Mouse (Mus musculus): ENCODE data around the gene Ccrl2. TPM values are rescaled to one million over a fixed set of nuclear protein-coding genes. Genes with fewer than 3 reads are reported as not detected.
A peak's percentile ranks its signal among the peaks of the same experiment; 100 is the strongest.

Ccrl2 gene
- total and polyA plus RNA-seq, 3 experiments = 0.19 to 0.75 TPM; not detected in 1

DNA sequence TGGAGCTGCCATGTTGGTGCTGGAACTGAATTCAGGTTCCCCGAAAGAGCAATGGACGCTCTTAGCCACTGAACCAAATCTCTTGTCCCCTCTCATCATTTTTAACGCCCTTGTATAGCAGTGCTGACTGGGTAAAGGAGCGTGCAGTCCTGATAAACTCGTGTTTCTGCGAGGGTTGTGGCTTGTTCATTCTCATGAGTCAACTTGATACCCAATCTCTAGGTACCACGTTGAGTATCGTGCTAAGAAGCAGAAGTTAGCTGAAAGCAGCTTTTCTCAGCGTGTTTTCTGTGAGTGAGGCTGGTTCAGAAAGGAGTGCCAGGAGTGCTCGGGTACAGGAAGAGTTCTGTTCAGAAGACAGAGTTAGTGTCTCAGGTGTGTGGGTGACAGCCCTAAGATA is 30.5 kb downstream of the Ccrl2 start:
- TF ChIP-seq KAT2A (conservative IDR thresholded peaks at IDR 0.05; ENCODE audit: low read depth, low read length) = no peak
- no peak for TF ChIP-seq ZC3H11A (IDR thresholded peaks at IDR 0.05; ENCODE audit: low read depth, low read length)
- no peak for TF ChIP-seq POLR2AphosphoS5 (IDR thresholded peaks at IDR 0.05; ENCODE audit: borderline replicate concordance, low read depth, low read length)
- no peak for TF ChIP-seq GABPA (IDR thresholded peaks at IDR 0.05; ENCODE audit: low read depth, low read length)
- TF ChIP-seq MYC (IDR thresholded peaks at IDR 0.05; ENCODE audit: low read depth, low read length) = 0 out of 2 replicates have a peak, but pooled peaks have one; percentile 30
- TF ChIP-seq POLR2A (IDR thresholded peaks at IDR 0.05; ENCODE audit: control insufficient read depth in 1 of 2, insufficient read depth in 1 of 2, low read depth in 1 of 2, low read length in 2 of 2, poor library complexity in 1 of 2) = no peak
- no peak for TF ChIP-seq BHLHE40 (IDR thresholded peaks at IDR 0.05; ENCODE audit: borderline replicate concordance, low read depth, low read length)
- peak; percentile 18 to 20; a peak in 2 of 4 replicates for TF ChIP-seq EP300 (IDR thresholded peaks at IDR 0.05; ENCODE audit: low read depth in 1 of 2, low read length in 2 of 2)
- no peak for TF ChIP-seq CTCF (IDR thresholded peaks at IDR 0.05 in 2 of 3, conservative IDR thresholded peaks at IDR 0.05 in 1 of 3; ENCODE audit: control insufficient read depth in 1 of 3, insufficient read depth in 1 of 3, low read depth in 2 of 3, low read length in 3 of 3, poor library complexity in 1 of 3, severe bottlenecking in 1 of 3)
- peak; percentile 30 for TF ChIP-seq TAL1 (IDR thresholded peaks at IDR 0.05; ENCODE audit: low read length)
- no peak for TF ChIP-seq NELFE (IDR thresholded peaks at IDR 0.05; ENCODE audit: low read depth, low read length)
- TF ChIP-seq ETS1 (IDR thresholded peaks at IDR 0.05; ENCODE audit: low read depth, low read length) = no peak
- TF ChIP-seq ZKSCAN1 (IDR thresholded peaks at IDR 0.05; ENCODE audit: low read depth, low read length) = no peak
- TF ChIP-seq JUND (IDR thresholded peaks at IDR 0.05; ENCODE audit: low read depth, low read length) = no peak
- TF ChIP-seq MYB (IDR thresholded peaks at IDR 0.05; ENCODE audit: low read depth, low read length) = no peak
- TF ChIP-seq HCFC1 (IDR thresholded peaks at IDR 0.05; ENCODE audit: low read depth, low read length) = no peak
- 0 out of 2 replicates have a peak, but pooled peaks have one; percentile 29 for TF ChIP-seq MAX (IDR thresholded peaks at IDR 0.05; ENCODE audit: low read length)
- no peak for TF ChIP-seq MAFK (IDR thresholded peaks at IDR 0.05; ENCODE audit: borderline replicate concordance, low read depth, low read length)
- no peak for TF ChIP-seq UBTF (IDR thresholded peaks at IDR 0.05; ENCODE audit: borderline replicate concordance, insufficient read depth, low read depth, low read length)
- TF ChIP-seq TCF12 (IDR thresholded peaks at IDR 0.05; ENCODE audit: low read depth, low read length) = no peak
- no peak for TF ChIP-seq ZMIZ1 (IDR thresholded peaks at IDR 0.05; ENCODE audit: low read depth, low read length)
- TF ChIP-seq GATA1 (IDR thresholded peaks at IDR 0.05; ENCODE audit: low read depth, low read length) = peak; percentile 32; the same call in 1 of the 2 replicates
- TF ChIP-seq RCOR1 (IDR thresholded peaks at IDR 0.05; ENCODE audit: low read depth, low read length) = no peak
- TF ChIP-seq E2F4 (IDR thresholded peaks at IDR 0.05; ENCODE audit: borderline replicate concordance, low read depth, low read length) = no peak
- H3K27me3 ChIP-seq (ENCODE audit: control insufficient read depth in 1 of 2, insufficient read depth in 2 of 2, low read length in 2 of 2) = no peaks in the 10 kb centered on the region

More for the DNA sequence above, 30.5 kb downstream of the Ccrl2 start:
- H3K79me2 ChIP-seq (ENCODE audit: control insufficient read depth, insufficient read depth, low read length, poor library complexity) = no peaks in the 10 kb centered on the region
- no peaks in the 10 kb centered on the region for H3K9me3 ChIP-seq (replicated peaks; ENCODE audit: insufficient read depth, low read length)
- peaks cover 0 to 12% of the 10 kb centered on the region in 2 experiments; a peak in 2 of 4 replicates for H3K4me1 ChIP-seq (ENCODE audit: control insufficient read depth in 1 of 2, insufficient read depth in 2 of 2, low read length in 2 of 2)
- H3K4me3 ChIP-seq (ENCODE audit: control insufficient read depth in 1 of 2, insufficient read depth in 1 of 2, low read depth in 2 of 2, low read length in 2 of 2) = no peak overlapping the region
- no peak overlapping the region for H3K27ac ChIP-seq (ENCODE audit: control insufficient read depth, low read depth, low read length)
- H3K9ac ChIP-seq (ENCODE audit: control insufficient read depth, low read depth, low read length, poor library complexity, severe bottlenecking) = no peak overlapping the region
- peak; percentile 60 for DNase-seq (ENCODE audit: low read depth, low spot score)
- no peaks in the 10 kb centered on the region for H3K36me3 ChIP-seq (ENCODE audit: control insufficient read depth in 1 of 2, insufficient read depth in 2 of 2, low read length in 2 of 2)

Data from MEL (cell line).